24 mouse cellular contexts compared by ENCODE assay signal in genomic region chr11:44962746-44963440, GRCm38 (mm10).
A peak's percentile ranks its signal among the peaks of the same experiment; 100 is the strongest.
DNase-seq lines count a peak whose midpoint lies in the region; ATAC-seq and TF ChIP-seq lines count a peak whose summit lies in the region.
"Had no signal": no experiment of that assay in that cellular context is flagged by ENCODE, and none has a peak within 500 bp of the region (broad histone marks: within the 10 kb centered on the region; RNA-seq: fewer than 3 reads in every experiment).

No protein-coding gene starts in this region.

- TF ChIP-seq POLR2A in heart, adult 2 months (IDR thresholded peaks at IDR 0.05; ENCODE audit: insufficient read depth, low read depth, low read length) = no peak

- no peaks in the 10 kb centered on the region for H3K27me3 ChIP-seq in heart, adult 2 months (ENCODE audit: control insufficient read depth, insufficient read depth, low read length)
- no peaks in the 10 kb centered on the region for H3K27me3 ChIP-seq in intestine, postnatal 0 days (replicated peaks; ENCODE audit: control insufficient read depth, insufficient read depth, low read length)
- H3K27me3 ChIP-seq: heart, embryonic 12.5 days; heart, embryonic 15.5 days had no signal

- H3K9ac ChIP-seq in heart, adult 2 months (ENCODE audit: low read depth, low read length) = no peak overlapping the region
- no peak overlapping the region for H3K9ac ChIP-seq in intestine, postnatal 0 days (ENCODE audit: low read depth, low read length)
- H3K9ac ChIP-seq: forebrain, embryonic 13.5 days; heart, embryonic 12.5 days; heart, embryonic 15.5 days; hindbrain, embryonic 14.5 days had no signal

- H3K4me1 ChIP-seq in heart, adult 2 months (ENCODE audit: control insufficient read depth, insufficient read depth, low read length) = peaks cover 4% of the 10 kb centered on the region
- no peaks in the 10 kb centered on the region for H3K4me1 ChIP-seq in intestine, postnatal 0 days (replicated peaks; ENCODE audit: control insufficient read depth, insufficient read depth, low read length)
- H3K4me1 ChIP-seq: forebrain, embryonic 13.5 days; heart, embryonic 12.5 days; heart, embryonic 15.5 days had no signal

- peak overlapping the region; percentile 57 for H3K27ac ChIP-seq in heart, adult 2 months
- no peak overlapping the region for H3K27ac ChIP-seq in intestine, postnatal 0 days (ENCODE audit: low read depth, low read length)
- H3K27ac ChIP-seq: forebrain, embryonic 10.5 days; forebrain, embryonic 13.5 days; heart, embryonic 15.5 days; hindbrain, embryonic 14.5 days; hindbrain, postnatal 0 days had no signal

- intact Hi-C loops in heart, adult 2 months (cut with DNase I) = loop anchor here (5.0 kb wide), 1 partner anchor 71 kb away; no protein-coding TSS in a partner anchor

- H3K4me2 ChIP-seq in intestine, postnatal 0 days (replicated peaks; ENCODE audit: low read depth) = no peak overlapping the region
- H3K4me2 ChIP-seq: forebrain, embryonic 13.5 days; heart, embryonic 12.5 days; heart, embryonic 15.5 days; hindbrain, embryonic 14.5 days had no signal

- no peak for TF ChIP-seq EP300 in heart, adult 2 months (IDR thresholded peaks at IDR 0.05; ENCODE audit: insufficient read depth, low read depth, low read length)

- 62% methylated on average over 14 of the region's 14 CpGs for WGBS in heart, adult 2 months
- 82% methylated on average over 14 of the region's 14 CpGs for WGBS in intestine, postnatal 0 days

- DNase-seq in adrenal gland, adult (ENCODE audit: inconsistent age in 2 of 2, low spot score in 1 of 2) = peak; percentile 85 to 88
- DNase-seq in adrenal gland, postnatal 4 days (ENCODE audit: low spot score in 2 of 2) = no peak
- peak; percentile 27 to 32 for DNase-seq in heart, adult 2 months
- no peak for DNase-seq in heart, postnatal 4 days
- DNase-seq in adrenal gland, postnatal 25 days = peak; percentile 53
- no peak for DNase-seq in ovary, postnatal 36 days (ENCODE audit: low spot score)
- no peak for DNase-seq in T-cell, adult 2 months (ENCODE audit: low spot score)
- DNase-seq: cerebellum, adult 18-20 months; cerebellum, adult 9-10 months; cerebellum, postnatal 14 days; gastrocnemius, postnatal 14 days; heart, postnatal 10 days; heart, postnatal 36 days; kidney, adult 2 months had no signal

- ATAC-seq in intestine, postnatal 0 days = no peak
- ATAC-seq: forebrain, embryonic 13.5 days; forebrain, embryonic 16.5 days; hindbrain, postnatal 0 days; inflammation-experienced regulatory T-cells, adult 6 months; intestine, embryonic 16.5 days had no signal

- no peaks in the 10 kb centered on the region for H3K79me2 ChIP-seq in heart, adult 2 months (replicated peaks; ENCODE audit: control insufficient read depth, insufficient read depth, low read length)

- no peaks in the 10 kb centered on the region for H3K9me3 ChIP-seq in intestine, postnatal 0 days (ENCODE audit: control insufficient read depth)
- H3K9me3 ChIP-seq: forebrain, embryonic 10.5 days; forebrain, embryonic 13.5 days; heart, embryonic 12.5 days; heart, embryonic 15.5 days had no signal

- no peak overlapping the region for H3K4me3 ChIP-seq in heart, adult 2 months
- H3K4me3 ChIP-seq in intestine, postnatal 0 days (ENCODE audit: low read depth, low read length) = no peak overlapping the region
- H3K4me3 ChIP-seq: forebrain, embryonic 10.5 days; forebrain, embryonic 13.5 days; heart, embryonic 12.5 days; heart, embryonic 15.5 days had no signal

- peaks cover 2% of the 10 kb centered on the region; the same call in 1 of the 2 replicates for H3K36me3 ChIP-seq in heart, adult 2 months (ENCODE audit: control insufficient read depth, insufficient read depth, low read length)
- no peaks in the 10 kb centered on the region for H3K36me3 ChIP-seq in intestine, postnatal 0 days (ENCODE audit: control insufficient read depth, insufficient read depth)
- H3K36me3 ChIP-seq: forebrain, embryonic 10.5 days; heart, embryonic 12.5 days; heart, embryonic 15.5 days had no signal

- no peak for TF ChIP-seq CTCF in heart, adult 2 months (IDR thresholded peaks at IDR 0.05)
- TF ChIP-seq CTCF in intestine, postnatal 0 days (IDR thresholded peaks at IDR 0.05; ENCODE audit: low read depth) = no peak

Comparison
In these comparisons a context has a peak if more than half of its experiments do, and no peak if none do; other contexts are left out.
1. DNase-seq: peak in adrenal gland, adult (2 of 2), heart, adult 2 months (2 of 2) and adrenal gland, postnatal 25 days (single experiment); none in adrenal gland, postnatal 4 days (0 of 2), heart, postnatal 4 days (single experiment), ovary, postnatal 36 days (single experiment) and T-cell, adult 2 months (single experiment).